Mouse (Mus musculus): ENCODE data around the gene Taf1. TPM values are rescaled to one million over a fixed set of nuclear protein-coding genes. Genes with fewer than 3 reads are reported as not detected.

The Taf1 gene
- total RNA-seq (2017), result 70.5 and 76.2 TPM in 2 replicates

GRCm38 (mm10) chrX:101532347-101533221 is at the start of gene Taf1:
Gene Taf1 (plus strand): TSS chrX:101532734.
- ATAC-seq (ENCODE audit: extremely low read depth, insufficient number of reproducible peaks, low FRiP score, poor library complexity, severe bottlenecking), result peak; percentile 99

GRCm38 (mm10) chrX:101486487-101487152 is 45.9 kb upstream of the Taf1 start:
- peak; percentile 56; the same call in 1 of the 2 replicates for ATAC-seq (ENCODE audit: extremely low read depth, insufficient number of reproducible peaks, low FRiP score, poor library complexity, severe bottlenecking)

GRCm38 (mm10) chrX:101504636-101505035 is 27.9 kb upstream of the Taf1 start:
- 0 out of 2 replicates have a peak, but pooled peaks have one; percentile 48 for ATAC-seq (ENCODE audit: extremely low read depth, insufficient number of reproducible peaks, low FRiP score, poor library complexity, severe bottlenecking)

DNA sequence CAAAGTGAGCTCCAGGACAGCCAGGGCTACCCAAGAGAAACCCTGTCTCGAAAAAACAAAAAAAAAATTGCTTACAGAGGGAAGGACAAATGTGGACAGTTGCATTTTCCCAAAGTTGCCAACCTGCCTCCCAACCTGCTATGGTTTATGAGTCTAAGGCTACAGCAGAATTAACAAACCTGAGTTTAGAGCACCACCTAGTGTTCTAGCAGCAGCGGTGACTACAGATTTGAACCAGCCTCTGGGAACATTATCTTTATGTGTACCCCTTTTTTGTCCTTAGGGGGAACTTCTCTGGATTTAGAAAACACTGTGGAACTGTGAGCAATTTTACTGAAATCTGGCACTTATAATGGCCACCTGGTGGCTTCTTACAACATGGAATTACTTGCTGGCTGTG is 16.8 kb upstream of the Taf1 start:
- no peak for ATAC-seq (ENCODE audit: extremely low read depth, insufficient number of reproducible peaks, low FRiP score, poor library complexity, severe bottlenecking)

- no peak for ATAC-seq (ENCODE audit: extremely low read depth, insufficient number of reproducible peaks, low FRiP score, poor library complexity, severe bottlenecking)
These were observed 14.5 kb upstream of the Taf1 start for GRCm38 (mm10) chrX:101518006-101518405.

DNA sequence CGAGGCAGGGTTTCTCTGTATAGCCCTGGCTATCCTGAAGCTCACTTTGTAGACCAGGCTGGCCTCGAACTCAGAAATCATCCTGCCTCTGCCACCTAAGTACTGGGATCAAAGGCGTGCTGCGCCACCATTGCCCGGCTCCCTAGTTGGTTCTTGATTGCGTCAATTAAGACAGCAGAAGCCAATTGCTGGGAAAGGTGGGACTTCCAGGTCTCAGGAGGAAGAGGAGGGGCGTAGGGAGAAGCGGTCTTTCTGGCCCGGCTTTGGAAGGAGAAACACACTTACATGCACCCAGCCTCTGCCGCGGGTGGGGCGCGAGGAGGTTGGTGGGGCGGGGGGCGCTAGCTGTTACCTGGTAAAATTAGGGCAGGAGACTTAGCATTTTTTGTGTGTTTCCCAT is 10.5 kb upstream of the Taf1 start:
- no peak for ATAC-seq (ENCODE audit: extremely low read depth, insufficient number of reproducible peaks, low FRiP score, poor library complexity, severe bottlenecking)

DNA sequence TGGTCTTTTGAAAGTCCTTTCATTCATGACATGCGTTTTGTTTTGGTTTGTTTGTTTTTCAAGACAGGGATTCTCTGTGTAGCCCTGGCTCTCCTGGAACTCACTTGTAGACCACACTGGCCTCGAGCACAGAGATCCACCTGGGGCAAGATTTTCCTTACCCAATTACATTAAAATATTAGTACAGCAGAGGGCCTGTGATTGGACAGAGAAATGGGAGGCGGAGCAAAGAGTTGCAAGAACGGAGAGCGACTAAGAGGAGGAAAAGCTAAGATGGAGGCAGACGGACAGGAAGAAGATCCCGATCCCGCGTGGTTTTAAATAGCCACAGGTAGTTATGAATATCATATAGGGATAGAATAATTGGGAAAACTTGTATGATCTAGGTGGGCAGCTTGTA is 5.2 kb upstream of the Taf1 start:
- ATAC-seq (ENCODE audit: extremely low read depth, insufficient number of reproducible peaks, low FRiP score, poor library complexity, severe bottlenecking), result 0 out of 2 replicates have a peak, but pooled peaks have one; percentile 26

DNA sequence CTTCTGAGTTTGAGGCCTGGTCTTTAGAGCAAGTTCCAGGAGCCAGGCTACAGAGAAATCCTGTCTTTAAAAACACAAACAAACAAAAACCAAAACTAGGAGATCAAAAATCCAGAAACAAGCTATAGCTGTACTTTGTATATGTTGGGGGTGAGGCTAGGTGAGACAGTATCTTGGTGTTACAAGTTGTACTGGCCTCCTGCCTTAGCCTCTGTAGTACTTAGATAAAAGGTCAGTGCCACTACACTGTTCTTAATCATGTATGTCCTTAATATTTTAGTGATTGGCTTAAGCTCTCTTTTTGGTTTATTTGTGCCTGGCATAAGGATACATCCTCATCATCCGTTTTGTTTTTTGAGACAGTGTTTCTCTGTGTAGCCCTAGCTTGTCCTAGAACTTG is 52.9 kb downstream of the Taf1 start:
- ATAC-seq (ENCODE audit: extremely low read depth, insufficient number of reproducible peaks, low FRiP score, poor library complexity, severe bottlenecking), result no peak

GRCm38 (mm10) chrX:101616183-101616582 is 83.6 kb downstream of the Taf1 start:
- ATAC-seq (ENCODE audit: extremely low read depth, insufficient number of reproducible peaks, low FRiP score, poor library complexity, severe bottlenecking), result 0 out of 2 replicates have a peak, but pooled peaks have one; percentile 30

- no peak for ATAC-seq (ENCODE audit: extremely low read depth, insufficient number of reproducible peaks, low FRiP score, poor library complexity, severe bottlenecking)
These were observed 85.4 kb downstream of the Taf1 start for GRCm38 (mm10) chrX:101617889-101618288.

- no peak for ATAC-seq (ENCODE audit: extremely low read depth, insufficient number of reproducible peaks, low FRiP score, poor library complexity, severe bottlenecking)
These were observed 87.8 kb downstream of the Taf1 start for GRCm38 (mm10) chrX:101620317-101620716.

GRCm38 (mm10) chrX:101622539-101622938 is 90.0 kb downstream of the Taf1 start:
- ATAC-seq (ENCODE audit: extremely low read depth, insufficient number of reproducible peaks, low FRiP score, poor library complexity, severe bottlenecking), result no peak

- ATAC-seq (ENCODE audit: extremely low read depth, insufficient number of reproducible peaks, low FRiP score, poor library complexity, severe bottlenecking), result no peak
These were observed 104.4 kb downstream of the Taf1 start for GRCm38 (mm10) chrX:101636821-101637525.

GRCm38 (mm10) chrX:101638856-101639255 is 106.3 kb downstream of the Taf1 start:
- no peak for ATAC-seq (ENCODE audit: extremely low read depth, insufficient number of reproducible peaks, low FRiP score, poor library complexity, severe bottlenecking)

DNA sequence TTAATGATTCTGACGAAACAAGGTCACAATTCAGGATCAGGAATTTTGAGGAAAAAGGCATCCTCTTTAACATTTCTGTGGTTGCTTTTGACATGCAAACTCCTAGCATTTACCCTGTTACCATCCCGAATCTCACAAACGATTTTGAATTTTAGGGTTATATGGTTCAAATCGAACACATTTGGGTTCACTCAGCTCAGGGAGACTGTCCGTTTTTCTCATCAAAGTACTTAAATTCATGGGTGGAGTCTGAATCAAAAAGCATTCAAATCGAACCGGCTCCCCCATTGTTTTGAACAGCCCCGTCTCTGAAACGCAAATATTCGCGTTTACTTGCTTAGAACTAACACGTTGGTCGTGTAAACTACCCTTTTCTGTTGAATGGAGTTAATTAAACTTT is 106.8 kb downstream of the Taf1 start:
- no peak for ATAC-seq (ENCODE audit: extremely low read depth, insufficient number of reproducible peaks, low FRiP score, poor library complexity, severe bottlenecking)

DNA sequence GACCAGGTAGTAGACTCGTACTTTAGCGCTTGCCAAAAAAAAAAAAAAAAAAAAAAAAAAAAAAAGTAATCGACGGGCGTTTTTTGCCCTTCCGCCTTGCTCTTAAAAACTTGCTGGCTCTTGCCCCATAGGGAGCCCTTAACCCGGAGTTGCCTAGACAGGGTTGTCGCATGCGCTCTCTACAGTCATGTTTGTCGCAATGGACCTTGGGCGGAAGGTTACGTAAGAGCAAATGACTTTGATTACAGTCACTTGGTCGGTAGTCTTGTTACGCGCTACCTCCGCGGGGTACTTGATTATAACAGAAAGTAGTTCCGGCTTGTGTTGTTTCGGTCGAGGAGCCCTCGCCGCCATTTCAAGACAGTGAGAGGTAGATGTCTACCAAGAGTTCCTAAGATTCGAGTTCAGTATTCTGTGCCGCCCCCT is 107.2 kb downstream of the Taf1 start, which contains the start of gene Ogt:
TSS of gene Ogt (plus strand) at position 320 of the 426 bp plus-strand sequence.
- peak; percentile 100 for ATAC-seq (ENCODE audit: extremely low read depth, insufficient number of reproducible peaks, low FRiP score, poor library complexity, severe bottlenecking)

GRCm38 (mm10) chrX:101640194-101641160 is 107.9 kb downstream of the Taf1 start:
- no peak for ATAC-seq (ENCODE audit: extremely low read depth, insufficient number of reproducible peaks, low FRiP score, poor library complexity, severe bottlenecking)

- no peak for ATAC-seq (ENCODE audit: extremely low read depth, insufficient number of reproducible peaks, low FRiP score, poor library complexity, severe bottlenecking)
These were observed 108.6 kb downstream of the Taf1 start for GRCm38 (mm10) chrX:101641161-101641530.

Data from neutrophil, adult 5-6 weeks (primary cell).